In the genomic region with DNA sequence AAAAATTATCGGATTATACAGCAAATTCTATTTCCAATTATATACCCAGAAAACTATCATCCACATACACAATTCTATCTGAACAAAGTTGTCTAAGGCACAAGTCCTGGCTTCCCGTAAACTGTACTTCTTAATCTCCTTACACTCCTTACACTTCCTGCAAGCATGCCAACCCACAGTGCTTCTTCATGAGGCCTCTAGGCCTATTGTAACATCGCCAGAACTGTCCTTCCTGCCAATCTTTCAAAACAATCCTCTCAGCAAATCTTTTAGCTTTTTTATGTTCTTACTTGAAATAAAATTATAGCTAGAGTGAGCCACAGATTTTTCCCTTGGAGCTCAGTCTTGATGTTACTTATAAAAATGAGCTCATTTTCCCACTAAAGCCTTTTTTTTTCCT, we compare ENCODE assay signal across 17 mouse cellular contexts.
"Had no signal": no experiment of that assay in that cellular context is flagged by ENCODE, and none has a peak within 500 bp of the region (broad histone marks: within the 10 kb centered on the region; RNA-seq: fewer than 3 reads in every experiment).

No protein-coding gene starts in this region.

- H3K27ac ChIP-seq: kidney, embryonic 15.5 days; limb, embryonic 12.5 days; limb, embryonic 15.5 days; liver, embryonic 14.5 days; midbrain, embryonic 10.5 days; midbrain, embryonic 13.5 days; stomach, postnatal 0 days had no signal

- H3K27me3 ChIP-seq: kidney, embryonic 15.5 days; limb, embryonic 12.5 days; limb, embryonic 15.5 days; megakaryocyte, embryonic 14.5 days; midbrain, embryonic 13.5 days had no signal

- H3K9ac ChIP-seq: kidney, embryonic 15.5 days; limb, embryonic 12.5 days; limb, embryonic 15.5 days; liver, embryonic 14.5 days; liver, postnatal 0 days; midbrain, embryonic 13.5 days had no signal

- H3K4me3 ChIP-seq: kidney, embryonic 15.5 days; limb, embryonic 12.5 days; limb, embryonic 15.5 days; megakaryocyte, embryonic 14.5 days; midbrain, embryonic 10.5 days; midbrain, embryonic 13.5 days had no signal

- H3K9me3 ChIP-seq: kidney, embryonic 15.5 days; limb, embryonic 12.5 days; limb, embryonic 15.5 days; megakaryocyte, embryonic 14.5 days; midbrain, embryonic 10.5 days; midbrain, embryonic 13.5 days had no signal

- ATAC-seq: liver, postnatal 0 days; midbrain, embryonic 13.5 days had no signal

- H3K4me2 ChIP-seq: kidney, embryonic 15.5 days; limb, embryonic 12.5 days; limb, embryonic 15.5 days; liver, embryonic 11.5 days; midbrain, embryonic 13.5 days had no signal

- DNase-seq: kidney, adult 2 months; kidney, postnatal 14 days; kidney, postnatal 4 days; left cerebral cortex, postnatal 4 days; liver, postnatal 0 days; thymus, adult 2 months; thymus, postnatal 14 days; thymus, postnatal 4 days had no signal
